Mouse (Mus musculus): Measurements from ENCODE around the gene 1700010I14Rik.

DNA sequence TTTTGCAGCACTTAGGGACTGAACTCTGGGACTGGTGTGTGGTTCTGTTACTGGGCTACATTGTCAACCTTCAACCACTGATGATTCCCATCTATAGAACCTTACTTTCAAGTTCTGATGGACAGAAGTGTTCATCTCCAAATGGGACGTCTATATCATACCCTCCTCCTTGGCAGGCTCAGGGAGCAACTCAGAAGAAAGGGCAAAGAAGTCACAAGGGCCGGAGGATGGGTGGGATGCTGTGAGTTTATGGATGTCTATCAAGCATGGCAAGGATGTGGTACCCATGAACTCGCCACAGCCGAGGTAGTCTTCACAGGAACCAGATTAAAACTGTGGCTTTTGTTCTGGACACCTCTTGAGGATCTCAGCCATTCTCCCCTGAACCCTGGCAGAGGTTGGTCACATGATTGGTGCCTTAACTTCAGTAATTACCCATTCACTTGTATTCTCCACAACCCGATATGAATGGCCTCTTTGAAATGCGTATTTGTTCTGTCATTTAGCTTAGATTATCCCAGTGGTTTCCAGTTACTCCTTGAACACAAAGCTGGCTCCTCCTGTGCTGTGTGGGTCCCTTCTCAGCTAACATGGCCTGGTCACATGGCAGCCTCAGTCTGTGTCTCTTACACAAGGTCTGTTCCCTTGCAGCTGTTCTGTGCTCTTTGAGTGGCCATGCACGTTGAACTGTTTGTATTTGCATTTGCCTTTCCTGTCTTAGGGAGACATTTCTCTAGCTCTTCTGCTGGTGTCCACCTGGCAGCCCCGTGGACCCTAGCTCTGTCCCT lies 47.6 kb downstream of the 1700010I14Rik start:
- TF ChIP-seq CTCF (IDR thresholded peaks at IDR 0.05; ENCODE audit: insufficient read depth, low read depth, low read length) (no peak), POLR2A (IDR thresholded peaks at IDR 0.05; ENCODE audit: insufficient read depth, low read depth, low read length) (no peak)
